Mouse (Mus musculus) thymus, adult 2 months (tissue): ENCODE measurements at regions not wholly inside any gene's neighbourhood (a gene's known extent, or its start where the extent isn't known, plus 50 kb on each side); places are given as distances from the start of the nearest gene placed in this dataset.

ENCODE experiments used
- DNase-seq: peaks from one replicate; pipeline ENCODE4 v3.0.0; 2021
- H3K27ac ChIP-seq: fragments of 200-500 bp; 2 replicates; pipeline ENCODE4 v1.5.1; 2012; ENCODE audit warnings: low read length, control low read depth; ENCODE audit not compliant: control insufficient read depth, insufficient read depth
- H3K27me3 ChIP-seq: fragments of 200-500 bp; 2 replicates; pipeline ENCODE4 v1.6.1; 2012; ENCODE audit warnings: mild to moderate bottlenecking, low read length, moderate library complexity, mixed read lengths; ENCODE audit not compliant: control insufficient read depth, insufficient read depth
- H3K36me3 ChIP-seq: fragments of 200-500 bp; 2 replicates; pipeline ENCODE4 v1.6.1; 2012; ENCODE audit warnings: mild to moderate bottlenecking, low read length, moderate library complexity; ENCODE audit not compliant: control insufficient read depth, insufficient read depth
- H3K4me1 ChIP-seq: fragments of 200-500 bp; replicated peaks from 2 replicates; pipeline ENCODE4 v1.6.1; 2012; ENCODE audit warnings: low read length; ENCODE audit not compliant: control insufficient read depth, insufficient read depth
- H3K4me3 ChIP-seq: fragments of 200-500 bp; 2 replicates; pipeline ENCODE4 v1.5.1; 2012; ENCODE audit warnings: mild to moderate bottlenecking, low read length, control low read depth, moderate library complexity; ENCODE audit not compliant: control insufficient read depth, insufficient read depth
- CTCF ChIP-seq: fragments of 200-500 bp; IDR thresholded peaks from 2 replicates; pipeline ENCODE4 v1.5.1; 2012; ENCODE audit warnings: mild to moderate bottlenecking, control low read depth, low read length, moderate library complexity, borderline replicate concordance; ENCODE audit not compliant: control insufficient read depth, poor library complexity, insufficient read depth; ENCODE audit errors: extremely low read depth
- POLR2A ChIP-seq: fragments of 200-500 bp; IDR thresholded peaks from 2 replicates; pipeline ENCODE4 v1.6.1; 2012; ENCODE audit warnings: mild to moderate bottlenecking, low read length, control low read depth, moderate library complexity; ENCODE audit not compliant: control insufficient read depth, poor library complexity, insufficient read depth; ENCODE audit errors: extremely low read depth
- WGBS: fragments of 180-500 bp; shearing (Covaris S2); methylation state at CpG from one replicate; pipeline ENCODE4 v1.1.7; 2018; 5-methylcytosine and 5-hydroxymethylcytosine counted together

DNA sequence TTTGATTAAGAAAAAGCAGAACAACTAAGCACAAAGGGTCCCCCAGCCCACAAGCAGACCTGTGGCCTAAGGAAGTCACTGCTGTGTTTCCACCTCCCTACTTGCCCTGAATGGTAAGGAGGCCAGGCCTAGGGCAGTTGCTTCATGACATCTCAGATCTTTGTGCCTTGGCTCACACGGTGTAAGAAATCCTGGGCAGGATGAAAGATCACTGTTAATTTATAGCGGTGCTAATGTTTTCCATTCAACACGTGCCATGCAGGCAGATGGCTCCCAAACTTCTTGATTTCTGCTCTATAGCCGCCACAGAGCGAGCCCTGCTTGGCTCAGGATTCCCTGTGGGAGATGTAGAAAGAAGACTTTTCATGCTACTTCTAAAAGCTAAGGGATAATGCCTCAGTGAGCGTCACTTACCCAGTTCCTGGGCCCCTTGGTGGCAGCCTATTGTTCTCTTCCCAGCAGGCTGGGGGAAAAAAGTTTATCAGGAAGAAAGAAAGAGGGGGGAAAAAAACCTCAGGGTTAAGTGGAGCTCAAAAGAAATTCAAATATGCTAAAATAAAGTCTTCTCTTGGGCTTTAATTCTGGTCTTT, 327.4 kb downstream of the Adgrl2 start:
- Histone ChIP-seq H3K4me3 (no peak overlapping the region), H3K4me1 (no peaks in the 10 kb centered on the region), H3K27ac (no peak overlapping the region), H3K27me3 (no peaks in the 10 kb centered on the region), H3K36me3 (no peaks in the 10 kb centered on the region)
- DNase-seq = no peak
- 76% methylated on average over 6 of the region's 6 CpGs for WGBS
- TF ChIP-seq POLR2A (no peak), CTCF (no peak)

DNA sequence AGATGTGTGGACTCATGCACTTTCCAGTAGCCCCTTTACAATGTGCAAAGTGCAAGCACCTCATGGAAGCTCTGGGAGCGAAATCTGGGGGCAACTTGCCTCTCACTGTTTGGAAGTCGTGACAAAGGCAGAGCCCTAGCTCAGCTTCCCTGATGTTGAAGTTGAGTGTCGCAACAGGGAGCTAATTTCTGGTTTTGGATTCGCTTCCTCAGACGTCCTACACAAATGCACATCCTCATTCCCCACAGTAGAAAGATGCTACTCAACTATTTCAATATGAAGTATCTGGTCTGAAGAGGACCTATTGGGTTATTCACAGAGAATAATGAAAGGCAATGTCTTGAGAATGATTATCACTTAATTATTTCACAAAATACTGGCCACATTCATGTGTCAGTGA, 331.3 kb downstream of the Adgrl2 start:
- H3K4me3 ChIP-seq = no peak overlapping the region
- H3K4me1 ChIP-seq = no peaks in the 10 kb centered on the region
- H3K36me3 ChIP-seq = no peaks in the 10 kb centered on the region
- H3K27ac ChIP-seq = no peak overlapping the region
- no peak for DNase-seq
- no peaks in the 10 kb centered on the region for H3K27me3 ChIP-seq
- WGBS = 94% methylated on average over 5 of the region's 5 CpGs
- TF ChIP-seq CTCF (no peak), POLR2A (no peak)

GRCm38 (mm10) chr3:148658368-148658767, 332.0 kb downstream of the Adgrl2 start:
- Histone ChIP-seq H3K27ac (no peak overlapping the region), H3K36me3 (no peaks in the 10 kb centered on the region), H3K27me3 (no peaks in the 10 kb centered on the region), H3K4me3 (no peak overlapping the region), H3K4me1 (no peaks in the 10 kb centered on the region)
- 94% methylated on average over 8 of the region's 8 CpGs for WGBS
- no peak for TF ChIP-seq CTCF
- no peak for TF ChIP-seq POLR2A
- no peak for DNase-seq

DNA sequence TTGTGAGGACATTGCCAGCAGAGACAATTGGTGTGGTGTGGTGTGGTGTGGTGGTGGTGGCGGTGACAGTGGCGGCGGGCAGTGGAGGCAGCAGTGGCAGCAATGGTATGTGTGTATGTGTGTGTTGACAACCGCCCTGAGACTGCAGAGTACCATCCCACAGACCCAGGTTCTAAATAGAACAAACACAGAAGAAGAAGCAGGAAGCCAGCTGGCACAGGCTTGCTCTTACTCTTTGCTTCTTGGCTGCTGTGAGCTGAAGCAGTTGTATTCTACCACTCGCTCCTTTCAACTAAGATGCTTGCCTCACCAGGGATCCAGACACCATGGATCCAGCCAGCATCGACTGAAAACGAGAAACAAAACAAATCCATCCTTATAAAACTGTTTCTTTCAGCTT, 334.2 kb downstream of the Adgrl2 start:
- no peaks in the 10 kb centered on the region for H3K36me3 ChIP-seq
- no peak overlapping the region for H3K27ac ChIP-seq
- no peak overlapping the region for H3K4me3 ChIP-seq
- H3K27me3 ChIP-seq = no peaks in the 10 kb centered on the region
- H3K4me1 ChIP-seq = no peaks in the 10 kb centered on the region
- TF ChIP-seq POLR2A (no peak), CTCF (no peak)
- 91% methylated on average over 7 of the region's 7 CpGs for WGBS
- no peak for DNase-seq

GRCm38 (mm10) chr3:148650241-148650640, 340.1 kb downstream of the Adgrl2 start:
- TF ChIP-seq POLR2A (no peak), CTCF (no peak)
- Histone ChIP-seq H3K27me3 (no peaks in the 10 kb centered on the region), H3K4me1 (no peaks in the 10 kb centered on the region), H3K36me3 (no peaks in the 10 kb centered on the region), H3K4me3 (no peak overlapping the region), H3K27ac (no peak overlapping the region)
- no peak for DNase-seq
- WGBS = 95% methylated on average over 8 of the region's 8 CpGs

- no peaks in the 10 kb centered on the region for H3K4me1 ChIP-seq
- DNase-seq = no peak
- no peak overlapping the region for H3K4me3 ChIP-seq
- H3K27me3 ChIP-seq = no peaks in the 10 kb centered on the region
- TF ChIP-seq CTCF = no peak
- TF ChIP-seq POLR2A = no peak
- no peaks in the 10 kb centered on the region for H3K36me3 ChIP-seq
- H3K27ac ChIP-seq = no peak overlapping the region
- WGBS = 94% methylated on average over 5 of the region's 5 CpGs
Observed at GRCm38 (mm10) chr3:148644924-148645323, 345.4 kb downstream of the Adgrl2 start.

DNA sequence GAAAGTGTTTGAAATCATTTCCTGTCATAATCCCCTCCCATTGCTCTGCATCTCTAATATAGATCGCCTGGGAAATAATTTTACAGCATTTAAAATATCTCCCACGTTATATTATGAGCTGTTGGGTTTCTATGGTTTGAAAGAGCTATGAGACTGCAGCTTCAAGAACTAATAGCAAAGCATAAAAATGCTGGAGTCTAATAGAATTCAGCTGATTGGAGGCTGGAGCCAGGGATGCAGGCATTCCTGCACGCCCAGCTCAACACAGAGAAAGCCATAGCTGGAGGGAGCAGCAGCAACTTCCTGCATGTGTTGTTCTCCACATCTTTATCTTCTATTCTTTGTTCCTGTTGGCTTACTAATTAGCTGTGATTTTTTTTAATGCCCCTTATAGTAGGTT, 348.8 kb downstream of the Adgrl2 start:
- no peaks in the 10 kb centered on the region for H3K27me3 ChIP-seq
- no peak for TF ChIP-seq POLR2A
- TF ChIP-seq CTCF = no peak
- H3K27ac ChIP-seq = no peak overlapping the region
- H3K36me3 ChIP-seq = no peaks in the 10 kb centered on the region
- 86% methylated on average over 3 of the region's 3 CpGs for WGBS
- no peak for DNase-seq
- H3K4me3 ChIP-seq = no peak overlapping the region
- no peaks in the 10 kb centered on the region for H3K4me1 ChIP-seq
